Comparison of ENCODE assay signal across 30 mouse cellular contexts in genomic region chr8:28487913-28488312, GRCm38 (mm10).
DNase-seq lines count a peak whose midpoint lies in the region; ATAC-seq and TF ChIP-seq lines count a peak whose summit lies in the region.
"Had no signal": no experiment of that assay in that cellular context is flagged by ENCODE, and none has a peak within 500 bp of the region (broad histone marks: within the 10 kb centered on the region; RNA-seq: fewer than 3 reads in every experiment).

No protein-coding gene starts in this region.

- H3K36me3 ChIP-seq in forebrain, embryonic 16.5 days (ENCODE audit: control insufficient read depth, insufficient read depth) = no peaks in the 10 kb centered on the region
- no peaks in the 10 kb centered on the region for H3K36me3 ChIP-seq in forebrain, postnatal 0 days (ENCODE audit: insufficient read depth)
- H3K36me3 ChIP-seq in midbrain, embryonic 12.5 days = no peaks in the 10 kb centered on the region
- no peaks in the 10 kb centered on the region for H3K36me3 ChIP-seq in midbrain, postnatal 0 days (ENCODE audit: insufficient read depth, low read length)
- H3K36me3 ChIP-seq in midbrain, embryonic 14.5 days (ENCODE audit: control insufficient read depth, insufficient read depth, low read length) = no peaks in the 10 kb centered on the region
- H3K36me3 ChIP-seq: forebrain, embryonic 15.5 days; G1E; heart, embryonic 12.5 days; hindbrain, embryonic 15.5 days; limb, embryonic 12.5 days; liver, embryonic 12.5 days; neural tube, embryonic 12.5 days; stomach, embryonic 15.5 days had no signal

- H3K27me3 ChIP-seq in forebrain, embryonic 16.5 days (replicated peaks; ENCODE audit: control insufficient read depth, insufficient read depth, low read length) = no peaks in the 10 kb centered on the region
- H3K27me3 ChIP-seq in forebrain, postnatal 0 days (ENCODE audit: insufficient read depth, low read length) = no peaks in the 10 kb centered on the region
- no peaks in the 10 kb centered on the region for H3K27me3 ChIP-seq in midbrain, embryonic 12.5 days
- no peaks in the 10 kb centered on the region for H3K27me3 ChIP-seq in midbrain, postnatal 0 days (ENCODE audit: insufficient read depth, low read length)
- H3K27me3 ChIP-seq in midbrain, embryonic 14.5 days (ENCODE audit: control insufficient read depth, insufficient read depth, low read length) = no peaks in the 10 kb centered on the region
- H3K27me3 ChIP-seq: forebrain, embryonic 15.5 days; heart, embryonic 12.5 days; hindbrain, embryonic 15.5 days; limb, embryonic 12.5 days; liver, embryonic 12.5 days; neural tube, embryonic 12.5 days; Patski; stomach, embryonic 15.5 days had no signal

- no peak for TF ChIP-seq CTCF in forebrain, postnatal 0 days (IDR thresholded peaks at IDR 0.05; ENCODE audit: low read depth)
- TF ChIP-seq CTCF in midbrain, postnatal 0 days (IDR thresholded peaks at IDR 0.05) = no peak

- H3K27ac ChIP-seq in forebrain, embryonic 16.5 days (ENCODE audit: low read length) = no peak overlapping the region
- no peak overlapping the region for H3K27ac ChIP-seq in forebrain, postnatal 0 days (ENCODE audit: low read depth, low read length)
- no peak overlapping the region for H3K27ac ChIP-seq in midbrain, embryonic 12.5 days (replicated peaks)
- H3K27ac ChIP-seq in midbrain, postnatal 0 days (ENCODE audit: low read depth, low read length) = no peak overlapping the region
- no peak overlapping the region for H3K27ac ChIP-seq in midbrain, embryonic 14.5 days (replicated peaks; ENCODE audit: low read depth, low read length)
- H3K27ac ChIP-seq: forebrain, embryonic 15.5 days; hindbrain, embryonic 15.5 days; layer of hippocampus, adult 2 months; limb, embryonic 12.5 days; liver, embryonic 12.5 days; neural tube, embryonic 12.5 days; stomach, embryonic 15.5 days had no signal

- no peak overlapping the region for H3K4me2 ChIP-seq in forebrain, embryonic 16.5 days (ENCODE audit: low read length)
- no peak overlapping the region for H3K4me2 ChIP-seq in forebrain, postnatal 0 days (ENCODE audit: low read depth)
- H3K4me2 ChIP-seq in midbrain, embryonic 12.5 days (replicated peaks) = no peak overlapping the region
- H3K4me2 ChIP-seq in midbrain, postnatal 0 days (ENCODE audit: low read depth, low read length, poor library complexity, severe bottlenecking) = no peak overlapping the region
- no peak overlapping the region for H3K4me2 ChIP-seq in midbrain, embryonic 14.5 days (ENCODE audit: low read length)
- H3K4me2 ChIP-seq: forebrain, embryonic 15.5 days; heart, embryonic 12.5 days; hindbrain, embryonic 15.5 days; limb, embryonic 12.5 days; liver, embryonic 12.5 days; neural tube, embryonic 12.5 days; stomach, embryonic 15.5 days had no signal

- H3K4me1 ChIP-seq in forebrain, embryonic 16.5 days (replicated peaks; ENCODE audit: control insufficient read depth, insufficient read depth, low read length) = no peaks in the 10 kb centered on the region
- no peaks in the 10 kb centered on the region for H3K4me1 ChIP-seq in forebrain, postnatal 0 days (ENCODE audit: insufficient read depth)
- peaks cover 4% of the 10 kb centered on the region; the same call in 1 of the 2 replicates for H3K4me1 ChIP-seq in midbrain, embryonic 12.5 days
- H3K4me1 ChIP-seq in midbrain, postnatal 0 days (ENCODE audit: insufficient read depth, low read length) = no peaks in the 10 kb centered on the region
- no peaks in the 10 kb centered on the region for H3K4me1 ChIP-seq in midbrain, embryonic 14.5 days (ENCODE audit: control insufficient read depth, insufficient read depth, low read length)
- H3K4me1 ChIP-seq: heart, embryonic 12.5 days; hindbrain, embryonic 15.5 days; limb, embryonic 12.5 days; liver, embryonic 12.5 days; neural tube, embryonic 12.5 days; stomach, embryonic 15.5 days had no signal

- DNase-seq in forebrain, postnatal 0 days = no peak
- no peak for DNase-seq in midbrain, postnatal 0 days (ENCODE audit: low spot score)
- peak; percentile 2 for DNase-seq in ZHBTc4 (ENCODE audit: low read depth, low spot score)
- peak; percentile 56 for DNase-seq in midbrain, embryonic 14.5 days
- no peak for DNase-seq in layer of hippocampus, adult 8-10 months (ENCODE audit: low spot score in 2 of 2)
- DNase-seq: adrenal gland, adult 8-10 months; cerebellum, adult 8-10 months; gastrocnemius, postnatal 25 days; heart, adult 18-20 months; heart, postnatal 10 days; kidney, postnatal 25 days; layer of hippocampus, postnatal 36 days; lung, adult 18-20 months; lung, postnatal 10 days; right cerebral cortex, postnatal 4 days; thymus, postnatal 25 days had no signal

- no peaks in the 10 kb centered on the region for H3K9me3 ChIP-seq in forebrain, embryonic 16.5 days (ENCODE audit: control insufficient read depth, low read length)
- no peaks in the 10 kb centered on the region for H3K9me3 ChIP-seq in forebrain, postnatal 0 days (ENCODE audit: low read length)
- H3K9me3 ChIP-seq in midbrain, embryonic 12.5 days = no peaks in the 10 kb centered on the region
- no peaks in the 10 kb centered on the region for H3K9me3 ChIP-seq in midbrain, postnatal 0 days (ENCODE audit: low read length)
- H3K9me3 ChIP-seq in midbrain, embryonic 14.5 days (ENCODE audit: control insufficient read depth, low read length) = no peaks in the 10 kb centered on the region
- H3K9me3 ChIP-seq: forebrain, embryonic 15.5 days; heart, embryonic 12.5 days; hindbrain, embryonic 15.5 days; limb, embryonic 12.5 days; liver, embryonic 12.5 days; neural tube, embryonic 12.5 days; stomach, embryonic 15.5 days had no signal

- 27% methylated on average over 3 of the region's 3 CpGs for WGBS in forebrain, embryonic 16.5 days
- WGBS in forebrain, postnatal 0 days = 27% methylated on average over 3 of the region's 3 CpGs
- 40% methylated on average over 3 of the region's 3 CpGs for WGBS in midbrain, embryonic 12.5 days
- WGBS in midbrain, postnatal 0 days = 22% methylated on average over 3 of the region's 3 CpGs
- WGBS in midbrain, embryonic 14.5 days = 12% methylated on average over 3 of the region's 3 CpGs

- no peak overlapping the region for H3K9ac ChIP-seq in forebrain, embryonic 16.5 days (replicated peaks; ENCODE audit: low read depth, low read length)
- no peak overlapping the region for H3K9ac ChIP-seq in forebrain, postnatal 0 days
- H3K9ac ChIP-seq in midbrain, embryonic 12.5 days (replicated peaks) = no peak overlapping the region
- H3K9ac ChIP-seq in midbrain, postnatal 0 days (replicated peaks; ENCODE audit: low read length, poor library complexity, severe bottlenecking) = no peak overlapping the region
- no peak overlapping the region for H3K9ac ChIP-seq in midbrain, embryonic 14.5 days (replicated peaks; ENCODE audit: low read length)
- H3K9ac ChIP-seq: forebrain, embryonic 15.5 days; heart, embryonic 12.5 days; hindbrain, embryonic 15.5 days; limb, embryonic 12.5 days; liver, embryonic 12.5 days; neural tube, embryonic 12.5 days; stomach, embryonic 15.5 days had no signal

- peak; percentile 47; the same call in 1 of the 2 replicates for ATAC-seq in forebrain, embryonic 16.5 days
- no peak for ATAC-seq in forebrain, postnatal 0 days
- ATAC-seq in midbrain, embryonic 12.5 days (ENCODE audit: low FRiP score, low read depth) = peak; percentile 89
- ATAC-seq in midbrain, postnatal 0 days (ENCODE audit: low FRiP score) = no peak
- peak; percentile 72; the same call in 1 of the 2 replicates for ATAC-seq in midbrain, embryonic 14.5 days (ENCODE audit: low FRiP score, low TSS enrichment)
- ATAC-seq: activated CD4-positive, CD25-positive, alpha-beta regulatory T cell, adult 4 months; forebrain, embryonic 15.5 days; intestine, postnatal 0 days; liver, embryonic 12.5 days; Patski had no signal

- no peak overlapping the region for H3K4me3 ChIP-seq in forebrain, embryonic 16.5 days (replicated peaks; ENCODE audit: low read length)
- no peak overlapping the region for H3K4me3 ChIP-seq in forebrain, postnatal 0 days (ENCODE audit: low read depth, low read length)
- no peak overlapping the region for H3K4me3 ChIP-seq in midbrain, embryonic 12.5 days
- no peak overlapping the region for H3K4me3 ChIP-seq in midbrain, postnatal 0 days (ENCODE audit: low read depth, low read length)
- no peak overlapping the region for H3K4me3 ChIP-seq in midbrain, embryonic 14.5 days (replicated peaks; ENCODE audit: low read depth, low read length)
- H3K4me3 ChIP-seq: forebrain, embryonic 15.5 days; heart, embryonic 12.5 days; hindbrain, embryonic 15.5 days; layer of hippocampus, adult 2 months; limb, embryonic 12.5 days; liver, embryonic 12.5 days; neural tube, embryonic 12.5 days; stomach, embryonic 15.5 days had no signal

Comparison
In these comparisons a context has a peak if more than half of its experiments do, and no peak if none do; other contexts are left out.
1. ATAC-seq: peak in forebrain, embryonic 16.5 days (single experiment), midbrain, embryonic 12.5 days (single experiment) and midbrain, embryonic 14.5 days (single experiment); none in forebrain, postnatal 0 days (single experiment) and midbrain, postnatal 0 days (single experiment).
2. DNase-seq: peak in ZHBTc4 (single experiment) and midbrain, embryonic 14.5 days (single experiment); none in forebrain, postnatal 0 days (single experiment), midbrain, postnatal 0 days (single experiment) and layer of hippocampus, adult 8-10 months (0 of 2).